Mouse (Mus musculus) stomach, postnatal 0 days (tissue): ENCODE data around the gene Fau.

Source experiments
- CTCF ChIP-seq: IDR thresholded peaks from 2 replicates; pipeline ENCODE4 v1.5.1; 2016; ENCODE audit warnings: antibody characterized with exemption, low read depth, mild to moderate bottlenecking, moderate library complexity
- EP300 ChIP-seq: optimal IDR thresholded peaks from 2 replicates; pipeline ENCODE3; 2016; ENCODE audit warnings: antibody characterized with exemption

GRCm38 (mm10) chr19:6057313-6058096 is at the start of gene Fau, which contains the start of gene Mrpl49:
- TF ChIP-seq CTCF (no peak), EP300 (no peak)
